Mouse (Mus musculus): ENCODE measurements around the gene Use1. TPM values are rescaled to one million over a fixed set of nuclear protein-coding genes. Genes with fewer than 3 reads are reported as not detected.

Gene Use1
- polyA plus RNA-seq, 1 experiment from 2014 or later, result 69.9 TPM

DNA sequence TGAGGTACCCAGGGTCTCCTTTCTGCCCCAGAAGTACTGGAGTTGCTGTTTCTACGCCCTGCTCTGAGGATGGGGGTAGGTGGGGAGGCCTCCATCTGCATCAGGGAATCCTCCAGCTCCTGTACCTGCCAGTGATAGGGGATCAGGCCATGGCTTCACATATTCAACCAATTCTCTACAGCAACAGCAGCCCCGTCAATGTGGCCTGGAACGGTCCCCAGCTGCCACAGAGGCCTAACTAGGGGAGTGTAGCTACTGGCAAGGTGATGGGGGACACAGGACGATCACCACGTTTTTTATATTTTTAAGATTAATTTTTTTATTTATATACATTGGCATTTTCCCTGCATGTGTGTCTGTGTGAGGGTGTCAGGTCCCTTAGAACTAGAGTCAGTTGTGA is 25.7 kb downstream of the Use1 start:
- H3K4me1 ChIP-seq (replicated peaks), result peaks cover 4% of the 10 kb centered on the region
- H3K36me3 ChIP-seq, result no peaks in the 10 kb centered on the region
- H3K27me3 ChIP-seq (replicated peaks), result no peaks in the 10 kb centered on the region
- no peak overlapping the region for H3K4me2 ChIP-seq
- no peak for ATAC-seq (ENCODE audit: insufficient number of reproducible peaks, low FRiP score)
- no peak overlapping the region for H3K27ac ChIP-seq (ENCODE audit: poor library complexity, severe bottlenecking)
- no peaks in the 10 kb centered on the region for H3K9me3 ChIP-seq (replicated peaks)
- no peak overlapping the region for H3K9ac ChIP-seq
- no peak overlapping the region for H3K4me3 ChIP-seq
- 71% methylated on average over 5 of the region's 5 CpGs for WGBS

DNA sequence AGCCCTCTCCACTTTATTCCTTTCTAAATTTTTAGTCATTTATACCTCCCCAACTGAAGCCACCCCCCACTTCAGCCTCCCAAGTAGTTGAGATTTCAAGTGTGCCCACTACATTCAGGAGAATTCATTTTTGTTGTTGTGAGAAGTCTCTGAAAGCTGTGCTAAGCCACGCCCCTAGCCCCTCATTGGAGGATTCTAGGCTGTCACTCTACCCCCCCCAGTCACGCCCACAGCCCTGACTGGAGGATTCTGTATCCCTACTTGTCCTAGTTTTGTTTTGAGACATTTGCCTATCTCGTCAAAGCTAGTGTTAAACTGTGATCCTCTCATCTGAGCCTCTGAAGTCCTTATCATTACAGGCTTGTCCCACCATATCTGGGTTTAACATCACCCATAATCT is 26.2 kb downstream of the Use1 start:
- Histone ChIP-seq H3K27me3 (replicated peaks) (no peaks in the 10 kb centered on the region), H3K27ac (ENCODE audit: poor library complexity, severe bottlenecking) (no peak overlapping the region), H3K4me1 (replicated peaks) (peaks cover 8% of the 10 kb centered on the region), H3K4me3 (no peak overlapping the region), H3K4me2 (peak overlapping the region; percentile 9; the same call in 1 of the 2 replicates), H3K9me3 (replicated peaks) (no peaks in the 10 kb centered on the region), H3K9ac (no peak overlapping the region), H3K36me3 (no peaks in the 10 kb centered on the region)
- WGBS, result 11% methylated on average over 3 of the region's 3 CpGs
- ATAC-seq (ENCODE audit: insufficient number of reproducible peaks, low FRiP score), result no peak

DNA sequence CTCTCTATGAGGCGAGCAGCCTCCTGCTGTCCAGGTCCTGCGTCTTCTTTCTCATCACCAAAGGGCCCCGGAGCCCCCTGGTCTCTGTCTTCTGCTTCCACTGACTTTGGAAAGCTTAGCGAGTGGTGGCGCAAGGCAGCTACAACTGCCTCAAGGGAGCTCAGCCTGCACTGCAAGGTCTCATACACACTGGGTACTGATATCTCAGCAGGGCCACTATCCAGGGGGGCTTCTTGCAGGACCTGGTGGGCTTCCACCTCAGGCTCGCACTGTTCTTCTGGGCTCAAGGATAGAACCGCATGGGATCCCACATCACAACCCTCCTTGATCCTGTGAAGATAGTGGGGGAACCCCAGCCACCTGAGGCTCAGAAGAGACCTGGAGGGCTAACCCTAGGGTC is 27.8 kb downstream of the Use1 start:
- Histone ChIP-seq H3K9me3 (replicated peaks) (no peaks in the 10 kb centered on the region), H3K27ac (ENCODE audit: poor library complexity, severe bottlenecking) (no peak overlapping the region), H3K4me1 (replicated peaks) (peaks cover 8% of the 10 kb centered on the region), H3K4me2 (no peak overlapping the region), H3K36me3 (peaks cover 14% of the 10 kb centered on the region), H3K9ac (no peak overlapping the region), H3K4me3 (no peak overlapping the region), H3K27me3 (replicated peaks) (no peaks in the 10 kb centered on the region)
- no peak for ATAC-seq (ENCODE audit: insufficient number of reproducible peaks, low FRiP score)
- WGBS, result 83% methylated on average over 7 of the region's 7 CpGs

GRCm38 (mm10) chr8:71395071-71395470 is 28.4 kb downstream of the Use1 start:
- 72% methylated on average over 10 of the region's 10 CpGs for WGBS
- H3K9ac ChIP-seq, result no peak overlapping the region

DNA sequence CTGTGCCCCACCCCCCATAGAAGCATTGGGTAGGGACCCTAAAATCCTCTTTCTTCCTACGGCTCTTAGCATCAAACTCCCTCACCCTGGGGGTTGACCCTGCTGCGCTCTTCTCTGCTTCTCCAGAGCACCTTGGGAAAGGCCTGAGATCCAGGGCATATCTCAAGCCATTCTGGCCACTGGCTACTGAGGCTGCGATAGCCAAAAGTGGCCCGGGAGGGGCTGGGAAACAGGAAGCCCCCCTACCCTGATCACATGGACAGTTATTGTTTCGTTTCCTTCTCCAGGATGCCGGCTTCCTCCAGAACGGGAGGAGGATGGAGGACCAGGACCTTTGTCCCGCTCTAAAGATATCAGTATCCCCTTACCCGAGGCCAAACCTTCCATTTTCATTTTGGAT is 29.0 kb downstream of the Use1 start, which contains the start of gene Ushbp1:
Gene Ushbp1, minus strand, starts transcription at position 174 of the 400 bp plus-strand sequence.
- Histone ChIP-seq H3K4me3 (peak within 1 kb of the TSS; percentile 71), H3K9me3 (replicated peaks) (no peaks in the 10 kb centered on the region), H3K27me3 (replicated peaks) (no peaks in the 10 kb centered on the region), H3K4me2 (peak within 1 kb of the TSS; percentile 87), H3K9ac (no peak within 1 kb of the TSS), H3K27ac (ENCODE audit: poor library complexity, severe bottlenecking) (peak within 1 kb of the TSS; percentile 38), H3K4me1 (replicated peaks) (peaks cover 8% of the 10 kb centered on the region), H3K36me3 (peaks cover 21% of the 10 kb centered on the region)
- WGBS, result 63% methylated on average over 9 of the region's 9 CpGs
- ATAC-seq (ENCODE audit: insufficient number of reproducible peaks, low FRiP score), result 0 out of 2 replicates have a peak, but pooled peaks have one; percentile 4

More at GRCm38 (mm10) chr8:71395071-71395470, 28.4 kb downstream of the Use1 start:
- Histone ChIP-seq H3K36me3 (peaks cover 19% of the 10 kb centered on the region), H3K9me3 (replicated peaks) (no peaks in the 10 kb centered on the region), H3K4me1 (replicated peaks) (peaks cover 8% of the 10 kb centered on the region), H3K27ac (ENCODE audit: poor library complexity, severe bottlenecking) (peak overlapping the region; percentile 31), H3K27me3 (replicated peaks) (no peaks in the 10 kb centered on the region), H3K4me3 (no peak overlapping the region), H3K4me2 (peak overlapping the region; percentile 20; the same call in 1 of the 2 replicates)
- no peak for ATAC-seq (ENCODE audit: insufficient number of reproducible peaks, low FRiP score)

GRCm38 (mm10) chr8:71396639-71397305 is 30.1 kb downstream of the Use1 start, which contains the start of gene Babam1:
Gene Babam1 (plus strand): TSS chr8:71396861.
- WGBS, result under 1% methylated on average over 34 of the region's 34 CpGs
- ATAC-seq (ENCODE audit: insufficient number of reproducible peaks, low FRiP score), result peak; percentile 91
- no peaks in the 10 kb centered on the region for H3K27me3 ChIP-seq (replicated peaks)
- H3K9ac ChIP-seq, result peak within 1 kb of the TSS; percentile 74
- H3K27ac ChIP-seq (ENCODE audit: poor library complexity, severe bottlenecking), result peak within 1 kb of the TSS; percentile 38
- peak within 1 kb of the TSS; percentile 87 for H3K4me2 ChIP-seq
- peaks cover 8% of the 10 kb centered on the region for H3K4me1 ChIP-seq (replicated peaks)
- H3K9me3 ChIP-seq (replicated peaks), result no peaks in the 10 kb centered on the region
- H3K36me3 ChIP-seq, result peaks cover 25% of the 10 kb centered on the region
- H3K4me3 ChIP-seq, result peak within 1 kb of the TSS; percentile 71

- H3K27ac ChIP-seq (ENCODE audit: poor library complexity, severe bottlenecking), result no peak overlapping the region
- peaks cover 8% of the 10 kb centered on the region for H3K4me1 ChIP-seq (replicated peaks)
- peaks cover 25% of the 10 kb centered on the region for H3K36me3 ChIP-seq
- ATAC-seq (ENCODE audit: insufficient number of reproducible peaks, low FRiP score), result no peak
- 81% methylated on average over 12 of the region's 12 CpGs for WGBS
- H3K4me2 ChIP-seq, result peak overlapping the region; percentile 87
- no peaks in the 10 kb centered on the region for H3K27me3 ChIP-seq (replicated peaks)
- peak overlapping the region; percentile 71 for H3K4me3 ChIP-seq
- H3K9ac ChIP-seq, result peak overlapping the region; percentile 74
- H3K9me3 ChIP-seq (replicated peaks), result no peaks in the 10 kb centered on the region
These were observed 31.1 kb downstream of the Use1 start for GRCm38 (mm10) chr8:71397701-71398100.

GRCm38 (mm10) chr8:71400826-71401225 is 34.2 kb downstream of the Use1 start:
- H3K27me3 ChIP-seq (replicated peaks), result no peaks in the 10 kb centered on the region
- H3K36me3 ChIP-seq, result peaks cover 29% of the 10 kb centered on the region

GRCm38 (mm10) chr8:71401454-71401853 is 34.8 kb downstream of the Use1 start:
- H3K4me1 ChIP-seq (replicated peaks), result peaks cover 14% of the 10 kb centered on the region
- no peaks in the 10 kb centered on the region for H3K27me3 ChIP-seq (replicated peaks)
- no peak overlapping the region for H3K9ac ChIP-seq
- peaks cover 29% of the 10 kb centered on the region for H3K36me3 ChIP-seq
- H3K4me3 ChIP-seq, result no peak overlapping the region
- H3K27ac ChIP-seq (ENCODE audit: poor library complexity, severe bottlenecking), result no peak overlapping the region
- no peaks in the 10 kb centered on the region for H3K9me3 ChIP-seq (replicated peaks)
- no peak overlapping the region for H3K4me2 ChIP-seq
- ATAC-seq (ENCODE audit: insufficient number of reproducible peaks, low FRiP score), result no peak

More at GRCm38 (mm10) chr8:71400826-71401225, 34.2 kb downstream of the Use1 start:
- ATAC-seq (ENCODE audit: insufficient number of reproducible peaks, low FRiP score), result no peak
- no peaks in the 10 kb centered on the region for H3K9me3 ChIP-seq (replicated peaks)
- 82% methylated on average over 2 of the region's 2 CpGs for WGBS
- no peak overlapping the region for H3K4me2 ChIP-seq
- H3K9ac ChIP-seq, result no peak overlapping the region
- H3K4me3 ChIP-seq, result no peak overlapping the region
- H3K4me1 ChIP-seq (replicated peaks), result peaks cover 12% of the 10 kb centered on the region
- H3K27ac ChIP-seq (ENCODE audit: poor library complexity, severe bottlenecking), result no peak overlapping the region

DNA sequence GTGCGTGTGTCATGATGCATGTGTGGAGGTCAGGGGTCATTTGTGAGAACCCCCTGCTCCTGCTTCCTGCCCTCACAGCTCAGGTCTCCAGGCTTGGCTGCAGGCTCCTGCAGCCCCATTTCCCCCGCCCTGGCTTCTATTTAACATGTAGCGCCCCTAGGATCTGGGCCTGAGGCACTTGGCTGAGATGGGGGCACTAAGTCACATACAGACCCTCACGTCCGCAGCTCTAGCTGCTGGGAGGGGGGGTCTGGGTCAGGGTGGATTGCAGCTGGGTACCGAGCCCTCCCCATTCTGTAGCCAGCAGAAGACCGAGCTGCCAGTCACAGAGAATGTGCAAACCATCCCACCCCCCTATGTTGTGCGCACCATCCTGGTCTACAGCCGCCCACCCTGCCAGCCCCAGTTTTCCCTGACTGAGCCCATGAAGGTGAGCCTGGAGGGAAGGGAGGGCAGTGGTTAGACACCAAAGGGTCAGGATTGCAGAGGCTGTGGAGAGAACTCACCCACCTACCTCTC is 35.9 kb downstream of the Use1 start:
- peaks cover 33% of the 10 kb centered on the region for H3K36me3 ChIP-seq
- H3K4me2 ChIP-seq, result no peak overlapping the region
- no peaks in the 10 kb centered on the region for H3K27me3 ChIP-seq (replicated peaks)
- ATAC-seq (ENCODE audit: insufficient number of reproducible peaks, low FRiP score), result no peak
- peaks cover 18% of the 10 kb centered on the region for H3K4me1 ChIP-seq (replicated peaks)
- 88% methylated on average over 9 of the region's 9 CpGs for WGBS
- H3K4me3 ChIP-seq, result no peak overlapping the region
- no peaks in the 10 kb centered on the region for H3K9me3 ChIP-seq (replicated peaks)
- no peak overlapping the region for H3K9ac ChIP-seq
- H3K27ac ChIP-seq (ENCODE audit: poor library complexity, severe bottlenecking), result no peak overlapping the region

- H3K9me3 ChIP-seq (replicated peaks), result no peaks in the 10 kb centered on the region
- no peak overlapping the region; the same call in 1 of the 2 replicates for H3K9ac ChIP-seq
- H3K4me2 ChIP-seq, result no peak overlapping the region
- no peak overlapping the region for H3K4me3 ChIP-seq
- peaks cover 18% of the 10 kb centered on the region for H3K4me1 ChIP-seq (replicated peaks)
- no peak overlapping the region for H3K27ac ChIP-seq (ENCODE audit: poor library complexity, severe bottlenecking)
- peaks cover 39% of the 10 kb centered on the region for H3K36me3 ChIP-seq
- no peaks in the 10 kb centered on the region for H3K27me3 ChIP-seq (replicated peaks)
- ATAC-seq (ENCODE audit: insufficient number of reproducible peaks, low FRiP score), result no peak
- 71% methylated on average over 6 of the region's 6 CpGs for WGBS
These were observed 36.6 kb downstream of the Use1 start for GRCm38 (mm10) chr8:71403107-71403885.

Data from heart, embryonic 12.5 days (tissue).